1 mouse cellular context compared by ENCODE assay signal in the genomic region with DNA sequence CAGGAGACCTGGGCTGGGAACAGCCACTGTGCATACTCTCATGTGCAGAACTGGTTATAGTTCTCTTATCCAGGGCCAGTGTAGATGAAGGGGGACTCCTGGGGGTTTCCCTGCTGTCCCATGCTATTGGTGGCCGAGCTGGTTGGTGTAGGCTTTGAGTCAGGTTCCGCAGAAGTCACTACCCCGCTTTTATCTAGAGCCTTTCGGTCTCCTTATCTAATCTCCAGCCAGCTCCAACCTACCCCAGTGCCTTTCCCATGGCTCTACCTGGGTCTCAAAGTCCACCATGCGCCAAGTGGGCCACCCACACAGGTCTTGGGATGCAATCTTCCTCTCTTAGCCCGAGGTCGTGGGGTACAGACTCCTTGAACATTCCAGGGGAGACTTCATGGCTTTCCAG.
TF ChIP-seq lines count a peak whose summit lies in the region.

No protein-coding gene starts in this region.

TF ChIP-seq in MEL, 35 proteins besides CTCF, POLR2A, EP300 and RAD21:
- peak; percentile 68 for TF ChIP-seq GATA1 (IDR thresholded peaks at IDR 0.05; ENCODE audit: low read depth, low read length)
- no peak for TF ChIP-seq ELF1 (IDR thresholded peaks at IDR 0.05; ENCODE audit: low read depth, low read length)
